Mouse (Mus musculus): Measurements from ENCODE around the gene Snx7.

- TF ChIP-seq NELFE (IDR thresholded peaks at IDR 0.05; ENCODE audit: low read depth, low read length) (no peak), NRF1 (IDR thresholded peaks at IDR 0.05; ENCODE audit: low read depth, low read length) (no peak), CTCF (conservative IDR thresholded peaks at IDR 0.05 in 1 of 2, IDR thresholded peaks at IDR 0.05 in 1 of 2; ENCODE audit: low read depth in 2 of 2, low read length in 2 of 2) (no peak), POLR2A (IDR thresholded peaks at IDR 0.05; ENCODE audit: low read depth, low read length) (no peak), EP300 (IDR thresholded peaks at IDR 0.05; ENCODE audit: low read length) (no peak), KAT2A (IDR thresholded peaks at IDR 0.05; ENCODE audit: insufficient replicate concordance, low read length) (no peak), RCOR1 (conservative IDR thresholded peaks at IDR 0.05; ENCODE audit: low read depth, low read length) (no peak), CHD1 (IDR thresholded peaks at IDR 0.05; ENCODE audit: low read depth, low read length) (no peak), HCFC1 (IDR thresholded peaks at IDR 0.05; ENCODE audit: low read depth, low read length) (no peak), MAX (IDR thresholded peaks at IDR 0.05; ENCODE audit: low read length) (no peak), JUND (conservative IDR thresholded peaks at IDR 0.05; ENCODE audit: low read depth, low read length) (no peak)
These were observed 4.6 kb upstream of the Snx7 start for GRCm38 (mm10) chr3:117873209-117873863.
